Mouse (Mus musculus): ENCODE measurements around the gene Chd1. TPM values are rescaled to one million over a fixed set of nuclear protein-coding genes. Genes with fewer than 3 reads are reported as not detected.

Gene Chd1
- total RNA-seq, 2 experiments from 2014 or later = 22.9 to 25.4 TPM

DNA sequence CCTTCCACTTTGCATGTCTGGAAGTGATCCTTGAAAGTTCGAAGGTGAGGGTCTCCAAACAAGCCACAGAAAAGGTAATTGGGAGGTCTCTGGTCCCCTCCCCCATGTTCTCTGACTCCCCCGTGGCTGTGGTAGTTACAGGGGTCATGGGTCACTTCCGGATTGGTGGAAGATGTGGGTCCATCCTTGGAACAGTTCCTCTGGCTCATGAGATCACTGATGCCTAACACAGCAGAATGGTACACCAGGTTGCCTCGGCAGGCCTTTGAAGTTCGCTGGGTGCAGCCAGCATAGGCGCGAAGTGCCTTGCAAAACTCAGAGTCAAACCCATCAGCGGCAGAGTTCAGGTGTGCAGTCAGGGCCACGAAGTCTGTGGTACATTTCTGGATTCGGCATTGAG is 116.0 kb downstream of the Chd1 start:
- Histone ChIP-seq H3K4me3 (no peak overlapping the region), H3K27ac (no peak overlapping the region)
- no peak for DNase-seq (ENCODE audit: low spot score in 2 of 2)
- TF ChIP-seq CTCF (conservative IDR thresholded peaks at IDR 0.05) = no peak

DNA sequence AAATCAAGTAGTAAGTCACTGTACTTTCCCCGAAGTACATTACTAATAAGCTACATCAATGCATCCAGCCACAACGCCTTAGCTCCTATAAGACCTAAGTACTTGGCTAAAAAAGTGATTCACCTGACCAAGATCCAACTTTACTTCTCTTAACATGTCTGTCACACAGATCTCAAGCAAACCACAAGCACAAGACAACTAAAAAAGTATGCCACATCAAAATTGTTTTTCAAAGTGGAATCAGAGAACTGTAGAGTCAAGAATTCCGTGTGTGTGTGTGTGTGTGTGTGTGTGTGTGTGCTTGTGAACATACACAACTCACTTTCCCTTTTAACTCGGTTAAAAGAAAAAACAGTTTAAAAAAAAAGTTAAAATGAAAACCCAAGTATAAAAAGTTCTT is 116.9 kb downstream of the Chd1 start:
- DNase-seq (ENCODE audit: low spot score in 2 of 2) = no peak
- Histone ChIP-seq H3K27ac (no peak overlapping the region), H3K4me3 (no peak overlapping the region)
- no peak for TF ChIP-seq CTCF (conservative IDR thresholded peaks at IDR 0.05)

Other genes with a start within 250 kb of the Chd1 start
- 100 to 1,000 TPM; 122 to 130 TPM for gene Psmb1, start 205.2 kb upstream of the Chd1 start, total RNA-seq (2021)
- gene Tbp, start 205.1 kb upstream of the Chd1 start, total RNA-seq (2021) = 10 to 100 TPM; 29.1 to 29.6 TPM
- gene Pdcd2, start 177.7 kb upstream of the Chd1 start, total RNA-seq (2021) = 10 to 100 TPM; 15.5 to 23.8 TPM
- gene Prdm9, start 140.6 kb upstream of the Chd1 start, total RNA-seq (2021) = 1 to 10 TPM; 2.1 to 3.5 TPM
- 10 to 100 TPM; 74.0 to 79.9 TPM for gene Rgmb, start 126.1 kb downstream of the Chd1 start, total RNA-seq (2021)